Mouse (Mus musculus) spleen, adult 2 months (tissue): Measurements from ENCODE around the gene Rspry1. TPM values are rescaled to one million over a fixed set of nuclear protein-coding genes. Genes with fewer than 3 reads are reported as not detected.

Experiments
- DNase-seq, 2 experiments: peaks; one replicate each; pipeline versions ENCODE4 v3.0.0 to v3.0.0-alpha.2; 2012 to 2021; ENCODE audit warnings: low spot score in 2 of 2, low read depth in 1 of 2
- H3K27ac ChIP-seq: fragments of 200-500 bp; 2 replicates; pipeline ENCODE4 v1.5.1; 2012; ENCODE audit warnings: low read length, inconsistent platforms; ENCODE audit not compliant: insufficient read depth
- H3K27me3 ChIP-seq: fragments of 200-500 bp; 2 replicates; pipeline ENCODE4 v1.6.1; 2012; ENCODE audit warnings: mild to moderate bottlenecking, moderate library complexity, low read length, inconsistent platforms; ENCODE audit not compliant: control insufficient read depth, insufficient read depth
- H3K36me3 ChIP-seq: fragments of 200-500 bp; 2 replicates; pipeline ENCODE4 v1.6.1; 2012; ENCODE audit warnings: mild to moderate bottlenecking, low read length, inconsistent platforms; ENCODE audit not compliant: control insufficient read depth, insufficient read depth
- H3K4me1 ChIP-seq: fragments of 200-500 bp; 2 replicates; pipeline ENCODE4 v1.6.1; 2011; ENCODE audit warnings: inconsistent platforms; ENCODE audit not compliant: control insufficient read depth, insufficient read depth, insufficient read length
- H3K4me3 ChIP-seq: fragments of 200-500 bp; 2 replicates; pipeline ENCODE4 v1.5.1; 2011; ENCODE audit warnings: mild to moderate bottlenecking, inconsistent platforms; ENCODE audit not compliant: insufficient read depth, insufficient read length; ENCODE audit errors: extremely low read depth
- CTCF ChIP-seq: fragments of 200-500 bp; IDR thresholded peaks from 2 replicates; pipeline ENCODE4 v1.5.1; 2011; ENCODE audit warnings: mild to moderate bottlenecking, inconsistent platforms; ENCODE audit not compliant: insufficient read depth, insufficient read length, insufficient replicate concordance; ENCODE audit errors: extremely low read depth
- POLR2A ChIP-seq: fragments of 200-500 bp; IDR thresholded peaks from 2 replicates; pipeline ENCODE4 v1.6.1; 2011; ENCODE audit warnings: low read depth, low read length, inconsistent platforms
- WGBS: fragments of 180-500 bp; shearing (Covaris S2); methylation state at CpG from one replicate; pipeline ENCODE4 v1.1.7; 2018; 5-methylcytosine and 5-hydroxymethylcytosine counted together
- polyA plus RNA-seq: library from polyadenylated mRNA; depleted of rRNA; stranded (reverse); fragments of >200 nt; gene quantifications from 2 replicates; pipeline ENCODE4 v1.2.3, GENCODE M21; 2012; rRNA removed

Gene Rspry1
- 5.0 and 5.1 TPM in 2 replicates for polyA plus RNA-seq

GRCm38 (mm10) chr8:94601607-94602385 lies at the start of gene Rspry1, which contains the start of gene Fam192a:
Gene Rspry1 (plus strand): TSS chr8:94601937.
Gene Fam192a (minus strand): TSS chr8:94601997.
- no peak for TF ChIP-seq CTCF
- peak; percentile 75 for TF ChIP-seq POLR2A
- Histone ChIP-seq H3K4me1 (no peaks in the 10 kb centered on the region; the same call in 1 of the 2 replicates), H3K4me3 (peak within 1 kb of the TSS; percentile 99), H3K27me3 (no peaks in the 10 kb centered on the region), H3K27ac (peak within 1 kb of the TSS; percentile 88), H3K36me3 (no peaks in the 10 kb centered on the region)
- WGBS: under 1% methylated on average over 55 of the region's 55 CpGs
- peak; percentile 100 for DNase-seq

DNA sequence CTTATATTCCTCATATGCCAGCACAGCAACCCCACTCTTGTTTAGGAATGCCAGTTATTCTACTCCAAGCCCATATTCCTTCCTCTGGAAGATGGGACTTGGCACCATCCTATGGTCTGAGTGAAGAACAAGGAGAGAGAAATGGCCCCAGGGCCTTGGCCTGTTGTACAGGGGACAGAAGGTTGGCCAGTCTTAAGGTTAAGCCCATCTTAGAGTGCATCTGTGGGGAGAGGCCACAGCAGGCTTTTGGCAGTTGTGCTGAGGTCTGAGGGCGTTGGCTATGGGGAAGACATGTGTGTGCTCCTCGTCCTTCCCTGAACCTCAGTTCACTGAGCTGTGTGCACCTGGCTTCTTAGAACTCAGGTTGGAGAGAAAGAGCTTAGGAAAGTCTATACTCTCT lies 49.0 kb upstream of the Rspry1 start:
- no peak overlapping the region for H3K4me3 ChIP-seq
- no peaks in the 10 kb centered on the region for H3K36me3 ChIP-seq
- no peak for DNase-seq
- TF ChIP-seq POLR2A (no peak), CTCF (no peak)
- H3K27ac ChIP-seq: no peak overlapping the region
- peaks cover 12% of the 10 kb centered on the region; the same call in 1 of the 2 replicates for H3K4me1 ChIP-seq
- 42% methylated on average over 2 of the region's 2 CpGs for WGBS
- no peaks in the 10 kb centered on the region for H3K27me3 ChIP-seq

GRCm38 (mm10) chr8:94557281-94557680 lies 44.5 kb upstream of the Rspry1 start:
- TF ChIP-seq CTCF: no peak
- no peak for TF ChIP-seq POLR2A
- Histone ChIP-seq H3K4me1 (no peaks in the 10 kb centered on the region), H3K27me3 (no peaks in the 10 kb centered on the region), H3K36me3 (no peaks in the 10 kb centered on the region), H3K27ac (no peak overlapping the region), H3K4me3 (no peak overlapping the region)
- WGBS: 95% methylated on average over 3 of the region's 3 CpGs
- no peak for DNase-seq

- whole genome bisulfite sequencing: 97% methylated on average over 5 of the region's 5 CpGs
- TF ChIP-seq POLR2A (no peak), CTCF (no peak)
- DNase-seq: no peak
- Histone ChIP-seq H3K27me3 (no peaks in the 10 kb centered on the region), H3K4me3 (no peak overlapping the region), H3K27ac (no peak overlapping the region), H3K4me1 (no peaks in the 10 kb centered on the region), H3K36me3 (no peaks in the 10 kb centered on the region)
These were observed 40.5 kb upstream of the Rspry1 start for GRCm38 (mm10) chr8:94561256-94561655.

GRCm38 (mm10) chr8:94564421-94564820 lies 37.3 kb upstream of the Rspry1 start:
- no peak overlapping the region for H3K4me3 ChIP-seq
- no peak for DNase-seq
- no peaks in the 10 kb centered on the region for H3K4me1 ChIP-seq
- no peaks in the 10 kb centered on the region for H3K27me3 ChIP-seq
- no peak for TF ChIP-seq CTCF
- TF ChIP-seq POLR2A: no peak
- no peak overlapping the region for H3K27ac ChIP-seq
- no peaks in the 10 kb centered on the region for H3K36me3 ChIP-seq

DNA sequence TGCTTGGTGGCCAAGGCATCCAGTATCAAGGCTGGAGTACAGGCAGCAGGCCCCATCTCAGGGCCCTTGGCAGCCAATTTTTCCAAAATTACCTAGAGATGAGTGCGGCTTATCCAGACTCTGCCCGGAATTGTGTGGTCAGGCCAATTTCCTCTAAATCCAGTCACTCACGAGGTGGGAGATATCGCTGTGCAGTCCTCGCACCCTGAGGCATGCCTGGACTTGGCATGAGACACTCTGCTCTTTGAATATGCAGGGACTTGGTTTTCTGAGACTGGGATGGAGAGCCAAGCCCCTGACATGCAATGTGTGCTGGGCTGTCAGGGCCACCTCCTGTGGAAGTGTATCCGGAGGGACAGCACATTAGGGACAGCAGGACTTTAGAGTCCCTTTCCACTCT lies 35.7 kb upstream of the Rspry1 start:
- Histone ChIP-seq H3K36me3 (no peaks in the 10 kb centered on the region), H3K4me1 (no peaks in the 10 kb centered on the region), H3K4me3 (no peak overlapping the region), H3K27ac (no peak overlapping the region), H3K27me3 (no peaks in the 10 kb centered on the region)
- 92% methylated on average over 6 of the region's 6 CpGs for WGBS
- no peak for TF ChIP-seq POLR2A
- no peak for TF ChIP-seq CTCF
- DNase-seq: no peak
